Comparison of ENCODE assay signal across 26 mouse cellular contexts in the genomic region with DNA sequence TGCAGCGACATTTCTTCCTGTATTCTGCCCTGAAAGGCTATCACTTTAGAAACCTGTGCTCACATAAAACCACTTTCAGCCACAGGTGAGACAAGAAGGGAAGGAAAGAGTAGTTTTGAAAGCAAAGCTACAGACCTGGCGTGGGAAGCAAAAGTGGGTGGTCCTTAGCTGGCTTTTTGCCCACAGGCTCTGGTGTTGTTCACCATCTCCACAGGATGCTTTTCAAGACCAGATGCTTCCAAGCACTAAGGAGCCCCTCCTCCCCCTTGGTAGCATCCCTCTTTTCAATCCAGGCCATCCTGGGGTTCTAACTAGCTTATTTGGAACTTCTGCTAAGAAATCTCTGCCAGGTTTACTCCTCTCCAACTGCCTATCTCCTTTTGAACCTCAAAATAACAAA.
DNase-seq lines count a peak whose midpoint lies in the region; ATAC-seq and TF ChIP-seq lines count a peak whose summit lies in the region.
"Had no signal": no experiment of that assay in that cellular context is flagged by ENCODE, and none has a peak within 500 bp of the region (broad histone marks: within the 10 kb centered on the region; RNA-seq: fewer than 3 reads in every experiment).

No protein-coding gene starts in this region.

- H3K27me3 ChIP-seq in kidney, embryonic 15.5 days, result no peaks in the 10 kb centered on the region; the same call in 1 of the 2 replicates
- H3K27me3 ChIP-seq in kidney, adult 2 months (replicated peaks; ENCODE audit: control insufficient read depth, insufficient read depth, low read length), result no peaks in the 10 kb centered on the region
- no peaks in the 10 kb centered on the region for H3K27me3 ChIP-seq in midbrain, postnatal 0 days (ENCODE audit: insufficient read depth, low read length)
- no peaks in the 10 kb centered on the region for H3K27me3 ChIP-seq in midbrain, embryonic 11.5 days (ENCODE audit: control insufficient read depth, insufficient read depth, low read length)
- H3K27me3 ChIP-seq: embryonic facial prominence, embryonic 13.5 days; forebrain, embryonic 12.5 days; hindbrain, embryonic 12.5 days; hindbrain, embryonic 15.5 days had no signal

- TF ChIP-seq CTCF in kidney, adult 2 months (conservative IDR thresholded peaks at IDR 0.05; ENCODE audit: insufficient read depth, insufficient read length, low read depth, low read length), result no peak
- no peak for TF ChIP-seq CTCF in midbrain, postnatal 0 days (IDR thresholded peaks at IDR 0.05)

- H3K4me2 ChIP-seq in kidney, embryonic 15.5 days, result no peak overlapping the region
- H3K4me2 ChIP-seq in midbrain, postnatal 0 days (ENCODE audit: low read depth, low read length, poor library complexity, severe bottlenecking), result no peak overlapping the region
- H3K4me2 ChIP-seq in midbrain, embryonic 11.5 days, result no peak overlapping the region
- H3K4me2 ChIP-seq: embryonic facial prominence, embryonic 13.5 days; forebrain, embryonic 12.5 days; heart, embryonic 11.5 days; hindbrain, embryonic 12.5 days; hindbrain, embryonic 15.5 days had no signal

- ATAC-seq in kidney, embryonic 15.5 days (replicated peaks; ENCODE audit: low FRiP score), result no peak
- ATAC-seq in midbrain, postnatal 0 days (ENCODE audit: low FRiP score), result no peak
- no peak for ATAC-seq in midbrain, embryonic 11.5 days (ENCODE audit: low FRiP score)
- ATAC-seq: activated CD4-positive, CD25-positive, alpha-beta regulatory T cell, adult 4 months; forebrain, embryonic 16.5 days; inflammation-experienced regulatory T-cells, adult 6 months; intestine, embryonic 16.5 days had no signal

- H3K27ac ChIP-seq in kidney, embryonic 15.5 days, result 0 out of 2 replicates have a peak overlapping the region, but pooled peaks have one; percentile 1
- no peak overlapping the region for H3K27ac ChIP-seq in kidney, adult 2 months (ENCODE audit: insufficient read depth, low read depth, low read length)
- H3K27ac ChIP-seq in midbrain, postnatal 0 days (ENCODE audit: low read depth, low read length), result no peak overlapping the region
- no peak overlapping the region for H3K27ac ChIP-seq in midbrain, embryonic 11.5 days (ENCODE audit: low read depth, low read length)
- H3K27ac ChIP-seq: embryonic facial prominence, embryonic 10.5 days; embryonic facial prominence, embryonic 13.5 days; forebrain, embryonic 12.5 days; gastrocnemius, adult 2 months; hindbrain, embryonic 12.5 days; hindbrain, embryonic 15.5 days had no signal

- H3K4me1 ChIP-seq in kidney, embryonic 15.5 days, result no peaks in the 10 kb centered on the region
- H3K4me1 ChIP-seq in kidney, adult 2 months (ENCODE audit: control insufficient read depth, insufficient read depth, low read length), result no peaks in the 10 kb centered on the region
- peaks cover 2% of the 10 kb centered on the region; the same call in 1 of the 2 replicates for H3K4me1 ChIP-seq in midbrain, postnatal 0 days (ENCODE audit: insufficient read depth, low read length)
- no peaks in the 10 kb centered on the region for H3K4me1 ChIP-seq in midbrain, embryonic 11.5 days (ENCODE audit: control insufficient read depth, insufficient read depth, low read length)
- H3K4me1 ChIP-seq: embryonic facial prominence, embryonic 10.5 days; hindbrain, embryonic 12.5 days; hindbrain, embryonic 15.5 days had no signal

- no peak overlapping the region for H3K9ac ChIP-seq in kidney, embryonic 15.5 days
- no peak overlapping the region for H3K9ac ChIP-seq in midbrain, postnatal 0 days (replicated peaks; ENCODE audit: low read length, poor library complexity, severe bottlenecking)
- no peak overlapping the region for H3K9ac ChIP-seq in midbrain, embryonic 11.5 days (ENCODE audit: low read length)
- H3K9ac ChIP-seq: embryonic facial prominence, embryonic 13.5 days; forebrain, embryonic 12.5 days; hindbrain, embryonic 12.5 days; hindbrain, embryonic 15.5 days had no signal

- 61% methylated on average over 2 of the region's 2 CpGs for WGBS in kidney, embryonic 15.5 days
- 63% methylated on average over 2 of the region's 2 CpGs for WGBS in kidney, adult 2 months
- 54% methylated on average over 2 of the region's 2 CpGs for WGBS in midbrain, postnatal 0 days
- 51% methylated on average over 2 of the region's 2 CpGs for WGBS in midbrain, embryonic 11.5 days

- no peaks in the 10 kb centered on the region for H3K9me3 ChIP-seq in kidney, embryonic 15.5 days (replicated peaks)
- H3K9me3 ChIP-seq in midbrain, postnatal 0 days (ENCODE audit: low read length), result no peaks in the 10 kb centered on the region
- no peaks in the 10 kb centered on the region for H3K9me3 ChIP-seq in midbrain, embryonic 11.5 days (ENCODE audit: control insufficient read depth, low read length)
- H3K9me3 ChIP-seq: embryonic facial prominence, embryonic 10.5 days; embryonic facial prominence, embryonic 13.5 days; forebrain, embryonic 12.5 days; hindbrain, embryonic 12.5 days; hindbrain, embryonic 15.5 days had no signal

- no peak for TF ChIP-seq POLR2A in kidney, adult 2 months (IDR thresholded peaks at IDR 0.05; ENCODE audit: low read depth, low read length)

- H3K4me3 ChIP-seq in kidney, embryonic 15.5 days (replicated peaks), result no peak overlapping the region
- no peak overlapping the region for H3K4me3 ChIP-seq in kidney, adult 2 months (ENCODE audit: insufficient read depth, low read depth, low read length)
- no peak overlapping the region for H3K4me3 ChIP-seq in midbrain, postnatal 0 days (ENCODE audit: low read depth, low read length)
- H3K4me3 ChIP-seq in midbrain, embryonic 11.5 days (ENCODE audit: low read depth, low read length), result no peak overlapping the region
- H3K4me3 ChIP-seq: embryonic facial prominence, embryonic 10.5 days; embryonic facial prominence, embryonic 13.5 days; erythroblast, embryonic 14.5 days; forebrain, embryonic 12.5 days; gastrocnemius, adult 2 months; hindbrain, embryonic 12.5 days; hindbrain, embryonic 15.5 days had no signal

- peak; percentile 47 to 58 for DNase-seq in cerebellum, postnatal 10 days
- DNase-seq in cerebellum, adult 18-20 months, result no peak
- DNase-seq in kidney, adult 2 months, result no peak
- DNase-seq in midbrain, postnatal 0 days (ENCODE audit: low spot score), result peak; percentile 38
- no peak for DNase-seq in midbrain, embryonic 11.5 days (ENCODE audit: low spot score, missing footprints)
- DNase-seq: adrenal gland, adult 8-10 months; adrenal gland, postnatal 25 days; cerebellum, adult 2 months; cerebellum, adult 9-11 months; cerebellum, postnatal 36 days; embryo, embryonic 11 days; gastrocnemius, adult 2 months; gastrocnemius, postnatal 14 days; heart, adult 11 months had no signal

- H3K36me3 ChIP-seq in kidney, embryonic 15.5 days, result no peaks in the 10 kb centered on the region
- no peaks in the 10 kb centered on the region for H3K36me3 ChIP-seq in kidney, adult 2 months (ENCODE audit: control insufficient read depth, insufficient read depth, low read length)
- no peaks in the 10 kb centered on the region for H3K36me3 ChIP-seq in midbrain, postnatal 0 days (ENCODE audit: insufficient read depth, low read length)
- H3K36me3 ChIP-seq in midbrain, embryonic 11.5 days (ENCODE audit: control insufficient read depth, insufficient read depth, low read length), result no peaks in the 10 kb centered on the region
- H3K36me3 ChIP-seq: embryonic facial prominence, embryonic 10.5 days; embryonic facial prominence, embryonic 13.5 days; forebrain, embryonic 12.5 days; hindbrain, embryonic 12.5 days; hindbrain, embryonic 15.5 days had no signal

Comparison
In these comparisons a context has a peak if more than half of its experiments do, and no peak if none do; other contexts are left out.
1. DNase-seq: peak in cerebellum, postnatal 10 days (2 of 2) and midbrain, postnatal 0 days (single experiment); none in cerebellum, adult 18-20 months (0 of 2), kidney, adult 2 months (single experiment) and midbrain, embryonic 11.5 days (single experiment).